Mouse (Mus musculus) E14TG2a.4 (cell line): ENCODE measurements around the gene Slc5a5.

ENCODE experiments used
- CTCF ChIP-seq: conservative IDR thresholded peaks from 2 replicates; pipeline ENCODE4 v1.5.1; 2014; ENCODE audit warnings: low read length
- NANOG ChIP-seq: IDR thresholded peaks from 2 replicates; pipeline ENCODE4 v1.6.1; 2014; ENCODE audit warnings: borderline replicate concordance, low read length, mixed read lengths
- POU5F1 ChIP-seq: IDR thresholded peaks from 2 replicates; pipeline ENCODE4 v1.6.1; 2014; ENCODE audit warnings: low read length, borderline replicate concordance

- no peak for TF ChIP-seq CTCF
- TF ChIP-seq NANOG: no peak
- no peak for TF ChIP-seq POU5F1
Measured at GRCm38 (mm10) chr8:70849333-70849990, 43.1 kb downstream of the Slc5a5 start.
